Mouse (Mus musculus) megakaryocyte, embryonic 14.5 days (primary cell): ENCODE results near the gene Rps6kb1.

Experiments
- FLI1 ChIP-seq: IDR thresholded peaks from 2 replicates; pipeline ENCODE4 v1.6.1; 2012; ENCODE audit warnings: low read length, inconsistent platforms, mixed read lengths
- GATA1 ChIP-seq: IDR thresholded peaks from 3 replicates; pipeline ENCODE4 v1.6.1; 2012; ENCODE audit warnings: mixed read lengths, low read length, inconsistent platforms, borderline replicate concordance

DNA sequence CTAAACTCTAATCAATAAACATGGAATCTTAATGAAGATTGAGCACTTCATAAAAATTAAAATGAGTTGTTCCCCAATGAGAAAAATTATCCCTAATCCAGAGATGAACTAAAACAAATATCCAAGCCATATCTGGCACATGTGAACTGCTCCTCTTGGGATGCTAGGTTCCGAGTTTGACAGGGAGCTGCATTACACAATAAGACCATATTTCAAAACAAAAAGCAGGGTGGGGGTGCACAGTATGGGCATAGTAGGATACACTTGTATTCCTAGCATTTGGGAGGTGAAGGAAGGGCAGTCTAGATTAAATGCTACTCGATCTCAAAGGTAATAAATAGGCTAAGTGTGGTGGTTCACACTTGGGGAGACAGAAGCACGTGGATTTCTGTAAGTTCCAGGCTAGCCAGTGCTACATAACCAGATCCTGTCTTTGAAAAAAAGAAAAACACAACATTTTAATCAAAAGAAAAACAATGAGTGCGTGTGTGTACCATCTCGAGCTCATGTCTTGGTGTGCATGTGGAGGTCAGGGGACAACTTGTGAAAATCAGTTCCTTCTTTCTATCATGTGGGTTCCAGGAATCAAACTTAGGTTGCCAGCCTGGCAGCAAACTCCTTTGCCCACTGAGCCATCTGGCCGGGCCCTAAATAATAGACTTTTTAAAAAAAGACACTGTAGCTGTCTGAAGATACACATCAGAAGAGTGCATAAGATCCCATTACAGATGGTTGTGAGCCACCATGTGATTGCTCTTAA, 4.7 kb downstream of the Rps6kb1 start:
- no peak for TF ChIP-seq GATA1
- TF ChIP-seq FLI1, result no peak
